9 mouse cellular contexts compared by ENCODE assay signal in genomic region chr15:61481861-61482260, GRCm38 (mm10).
A peak's percentile ranks its signal among the peaks of the same experiment; 100 is the strongest.
DNase-seq lines count a peak whose midpoint lies in the region; ATAC-seq and TF ChIP-seq lines count a peak whose summit lies in the region.
"Had no signal": no experiment of that assay in that cellular context is flagged by ENCODE, and none has a peak within 500 bp of the region (broad histone marks: within the 10 kb centered on the region; RNA-seq: fewer than 3 reads in every experiment).

No protein-coding gene starts in this region.

- no peaks in the 10 kb centered on the region for H3K4me1 ChIP-seq in embryonic facial prominence, embryonic 14.5 days (ENCODE audit: control insufficient read depth, insufficient read depth, low read length)
- no peaks in the 10 kb centered on the region for H3K4me1 ChIP-seq in embryonic facial prominence, embryonic 10.5 days
- H3K4me1 ChIP-seq in lung, adult 2 months (ENCODE audit: control insufficient read depth, insufficient read depth, low read length) = no peaks in the 10 kb centered on the region
- H3K4me1 ChIP-seq in lung, embryonic 15.5 days = peaks cover 6% of the 10 kb centered on the region; the same call in 1 of the 2 replicates

- no peak overlapping the region for H3K4me3 ChIP-seq in embryonic facial prominence, embryonic 14.5 days (ENCODE audit: low read depth, low read length)
- no peak overlapping the region for H3K4me3 ChIP-seq in embryonic facial prominence, embryonic 10.5 days
- H3K4me3 ChIP-seq in lung, adult 2 months (replicated peaks; ENCODE audit: extremely low read depth, low read depth, low read length) = no peak overlapping the region
- no peak overlapping the region for H3K4me3 ChIP-seq in lung, embryonic 15.5 days
- H3K4me3 ChIP-seq: gastrocnemius, adult 2 months had no signal

- H3K9me3 ChIP-seq in embryonic facial prominence, embryonic 14.5 days (ENCODE audit: control insufficient read depth, low read length) = no peaks in the 10 kb centered on the region
- no peaks in the 10 kb centered on the region for H3K9me3 ChIP-seq in embryonic facial prominence, embryonic 10.5 days
- H3K9me3 ChIP-seq in lung, embryonic 15.5 days = no peaks in the 10 kb centered on the region

- no peak overlapping the region for H3K4me2 ChIP-seq in embryonic facial prominence, embryonic 14.5 days (ENCODE audit: low read depth, low read length)
- no peak overlapping the region for H3K4me2 ChIP-seq in lung, embryonic 15.5 days

- H3K9ac ChIP-seq in embryonic facial prominence, embryonic 14.5 days (ENCODE audit: low read depth, low read length) = no peak overlapping the region
- no peak overlapping the region for H3K9ac ChIP-seq in lung, embryonic 15.5 days

- no peaks in the 10 kb centered on the region for H3K36me3 ChIP-seq in embryonic facial prominence, embryonic 14.5 days (ENCODE audit: control insufficient read depth, insufficient read depth, low read length)
- no peaks in the 10 kb centered on the region for H3K36me3 ChIP-seq in embryonic facial prominence, embryonic 10.5 days (replicated peaks)
- H3K36me3 ChIP-seq in lung, embryonic 15.5 days = no peaks in the 10 kb centered on the region

- no peak for TF ChIP-seq CTCF in lung, adult 2 months (IDR thresholded peaks at IDR 0.05; ENCODE audit: insufficient read depth, low read length)

- TF ChIP-seq POLR2A in lung, adult 2 months (IDR thresholded peaks at IDR 0.05; ENCODE audit: borderline replicate concordance, extremely low read depth, low read depth, low read length) = no peak

- H3K27me3 ChIP-seq in embryonic facial prominence, embryonic 14.5 days (replicated peaks; ENCODE audit: control insufficient read depth, insufficient read depth, low read length) = no peaks in the 10 kb centered on the region
- H3K27me3 ChIP-seq in embryonic facial prominence, embryonic 10.5 days (replicated peaks; ENCODE audit: low read depth, poor library complexity, severe bottlenecking) = no peaks in the 10 kb centered on the region
- H3K27me3 ChIP-seq in lung, embryonic 15.5 days = no peaks in the 10 kb centered on the region

- DNase-seq in embryonic facial prominence, embryonic 14.5 days (ENCODE audit: low spot score) = peak; percentile 76
- DNase-seq in embryonic facial prominence, embryonic 10.5 days (ENCODE audit: low spot score) = no peak
- DNase-seq in lung, adult 18-20 months = peak; percentile 8 to 19
- DNase-seq in lung, adult 2 months = no peak
- DNase-seq in fat pad, adult 2 months (ENCODE audit: extremely low read depth, low read depth, low spot score) = peak; percentile 42
- no peak for DNase-seq in embryo, embryonic 11 days
- no peak for DNase-seq in layer of hippocampus, adult 9-11 months
- DNase-seq: gastrocnemius, adult 2 months had no signal

- WGBS in embryonic facial prominence, embryonic 14.5 days = 55% methylated on average over 7 of the region's 7 CpGs
- 80% methylated on average over 7 of the region's 7 CpGs for WGBS in embryonic facial prominence, embryonic 10.5 days
- WGBS in lung, adult 2 months = 21% methylated on average over 7 of the region's 7 CpGs
- WGBS in lung, embryonic 15.5 days = 7% methylated on average over 7 of the region's 7 CpGs

- ATAC-seq in embryonic facial prominence, embryonic 14.5 days (ENCODE audit: low read depth) = no peak
- peak; percentile 74 for ATAC-seq in lung, embryonic 15.5 days (ENCODE audit: borderline replicate concordance, extremely low read depth, low FRiP score, low TSS enrichment)

- no peak overlapping the region for H3K27ac ChIP-seq in embryonic facial prominence, embryonic 14.5 days (replicated peaks; ENCODE audit: low read depth, low read length)
- no peak overlapping the region for H3K27ac ChIP-seq in embryonic facial prominence, embryonic 10.5 days (replicated peaks)
- no peak overlapping the region; the same call in 1 of the 2 replicates for H3K27ac ChIP-seq in lung, embryonic 15.5 days
- H3K27ac ChIP-seq: gastrocnemius, adult 2 months had no signal

Comparison
In these comparisons a context has a peak if more than half of its experiments do, and no peak if none do; other contexts are left out.
1. DNase-seq: peak in embryonic facial prominence, embryonic 14.5 days (single experiment), lung, adult 18-20 months (2 of 2) and fat pad, adult 2 months (single experiment); none in embryonic facial prominence, embryonic 10.5 days (single experiment), lung, adult 2 months (single experiment), embryo, embryonic 11 days (single experiment) and layer of hippocampus, adult 9-11 months (single experiment).